Mouse (Mus musculus): ENCODE data around the gene Wfdc11. TPM values are rescaled to one million over a fixed set of nuclear protein-coding genes. Genes with fewer than 3 reads are reported as not detected.

Wfdc11 gene
- polyA plus RNA-seq, 1 experiment, result not detected

- Histone ChIP-seq H3K27ac (ENCODE audit: insufficient read depth, low read length) (no peak within 1 kb of the TSS), H3K4me1 (ENCODE audit: control insufficient read depth, insufficient read depth, low read length) (no peaks in the 10 kb centered on the region), H3K4me3 (ENCODE audit: insufficient read depth, low read length) (no peak within 1 kb of the TSS)
- TF ChIP-seq POLR2A (IDR thresholded peaks at IDR 0.05; ENCODE audit: extremely low read depth, insufficient read depth, low read length) (no peak), CTCF (IDR thresholded peaks at IDR 0.05; ENCODE audit: extremely low read depth, insufficient read depth, low read length) (no peak)
Measured at GRCm38 (mm10) chr2:164684807-164685206, 10.9 kb upstream of the Wfdc11 start, which contains the start of gene Wfdc13. Gene Wfdc13, plus strand, starts transcription at chr2:164685107.

- Histone ChIP-seq H3K4me3 (ENCODE audit: insufficient read depth, low read length) (no peak overlapping the region), H3K27ac (ENCODE audit: insufficient read depth, low read length) (no peak overlapping the region), H3K4me1 (ENCODE audit: control insufficient read depth, insufficient read depth, low read length) (no peaks in the 10 kb centered on the region)
- TF ChIP-seq POLR2A (IDR thresholded peaks at IDR 0.05; ENCODE audit: extremely low read depth, insufficient read depth, low read length) (no peak), CTCF (IDR thresholded peaks at IDR 0.05; ENCODE audit: extremely low read depth, insufficient read depth, low read length) (no peak)
Measured at GRCm38 (mm10) chr2:164679906-164680305, 6.0 kb upstream of the Wfdc11 start.

GRCm38 (mm10) chr2:164678848-164679625 lies 5.2 kb upstream of the Wfdc11 start:
- Histone ChIP-seq H3K27ac (ENCODE audit: insufficient read depth, low read length) (no peak overlapping the region), H3K4me3 (ENCODE audit: insufficient read depth, low read length) (no peak overlapping the region), H3K4me1 (ENCODE audit: control insufficient read depth, insufficient read depth, low read length) (no peaks in the 10 kb centered on the region)
- no peak for TF ChIP-seq POLR2A (IDR thresholded peaks at IDR 0.05; ENCODE audit: extremely low read depth, insufficient read depth, low read length)
- peak; percentile 65 for TF ChIP-seq CTCF (IDR thresholded peaks at IDR 0.05; ENCODE audit: extremely low read depth, insufficient read depth, low read length)

- Histone ChIP-seq H3K4me1 (ENCODE audit: control insufficient read depth, insufficient read depth, low read length) (no peaks in the 10 kb centered on the region), H3K27ac (ENCODE audit: insufficient read depth, low read length) (no peak overlapping the region), H3K4me3 (ENCODE audit: insufficient read depth, low read length) (no peak overlapping the region)
- TF ChIP-seq CTCF (IDR thresholded peaks at IDR 0.05; ENCODE audit: extremely low read depth, insufficient read depth, low read length), result no peak
- TF ChIP-seq POLR2A (IDR thresholded peaks at IDR 0.05; ENCODE audit: extremely low read depth, insufficient read depth, low read length), result no peak
Measured at GRCm38 (mm10) chr2:164676916-164677685, 3.2 kb upstream of the Wfdc11 start.

- no peak overlapping the region for H3K27ac ChIP-seq (ENCODE audit: insufficient read depth, low read length)
- H3K4me3 ChIP-seq (ENCODE audit: insufficient read depth, low read length), result no peak overlapping the region
- no peaks in the 10 kb centered on the region for H3K4me1 ChIP-seq (ENCODE audit: control insufficient read depth, insufficient read depth, low read length)
- no peak for TF ChIP-seq POLR2A (IDR thresholded peaks at IDR 0.05; ENCODE audit: extremely low read depth, insufficient read depth, low read length)
- TF ChIP-seq CTCF (IDR thresholded peaks at IDR 0.05; ENCODE audit: extremely low read depth, insufficient read depth, low read length), result no peak
Measured at GRCm38 (mm10) chr2:164676103-164676502, 2.2 kb upstream of the Wfdc11 start.

- no peak overlapping the region for H3K4me3 ChIP-seq (ENCODE audit: insufficient read depth, low read length)
- H3K4me1 ChIP-seq (ENCODE audit: control insufficient read depth, insufficient read depth, low read length), result no peaks in the 10 kb centered on the region
- no peak for TF ChIP-seq POLR2A (IDR thresholded peaks at IDR 0.05; ENCODE audit: extremely low read depth, insufficient read depth, low read length)
- H3K27ac ChIP-seq (ENCODE audit: insufficient read depth, low read length), result no peak overlapping the region
Measured at GRCm38 (mm10) chr2:164670938-164671337, 2.9 kb downstream of the Wfdc11 start.

GRCm38 (mm10) chr2:164670261-164670660 lies 3.6 kb downstream of the Wfdc11 start:
- Histone ChIP-seq H3K27ac (ENCODE audit: insufficient read depth, low read length) (no peak overlapping the region), H3K4me1 (ENCODE audit: control insufficient read depth, insufficient read depth, low read length) (no peaks in the 10 kb centered on the region), H3K4me3 (ENCODE audit: insufficient read depth, low read length) (no peak overlapping the region)
- TF ChIP-seq CTCF (IDR thresholded peaks at IDR 0.05; ENCODE audit: extremely low read depth, insufficient read depth, low read length) (no peak), POLR2A (IDR thresholded peaks at IDR 0.05; ENCODE audit: extremely low read depth, insufficient read depth, low read length) (no peak)

- Histone ChIP-seq H3K4me3 (ENCODE audit: insufficient read depth, low read length) (no peak overlapping the region), H3K4me1 (ENCODE audit: control insufficient read depth, insufficient read depth, low read length) (no peaks in the 10 kb centered on the region), H3K27ac (ENCODE audit: insufficient read depth, low read length) (no peak overlapping the region)
- TF ChIP-seq POLR2A (IDR thresholded peaks at IDR 0.05; ENCODE audit: extremely low read depth, insufficient read depth, low read length) (no peak), CTCF (IDR thresholded peaks at IDR 0.05; ENCODE audit: extremely low read depth, insufficient read depth, low read length) (no peak)
Measured at GRCm38 (mm10) chr2:164664851-164665250, 9.0 kb downstream of the Wfdc11 start.

- no peak within 1 kb of the TSS for H3K27ac ChIP-seq (ENCODE audit: insufficient read depth, low read length)
- no peaks in the 10 kb centered on the region for H3K4me1 ChIP-seq (ENCODE audit: control insufficient read depth, insufficient read depth, low read length)
- H3K4me3 ChIP-seq (ENCODE audit: insufficient read depth, low read length), result no peak within 1 kb of the TSS
- TF ChIP-seq CTCF (IDR thresholded peaks at IDR 0.05; ENCODE audit: extremely low read depth, insufficient read depth, low read length) (no peak), POLR2A (IDR thresholded peaks at IDR 0.05; ENCODE audit: extremely low read depth, insufficient read depth, low read length) (no peak)
Measured at GRCm38 (mm10) chr2:164656483-164656882, 17.4 kb downstream of the Wfdc11 start, which contains the start of gene Wfdc9. Gene Wfdc9, minus strand, starts transcription at chr2:164656583.

All from cortical plate, adult 2 months (tissue).